Mouse (Mus musculus) CH12.LX (cell line): Measurements from ENCODE around the gene Rgs14. TPM values are rescaled to one million over a fixed set of nuclear protein-coding genes. Genes with fewer than 3 reads are reported as not detected.

Source experiments
- DNase-seq: peaks from one replicate; pipeline ENCODE4 v3.0.0-alpha.2; 2013; ENCODE audit errors: extremely low read depth
- H3K27ac ChIP-seq: 2 replicates; pipeline ENCODE4 v1.5.1; 2012; ENCODE audit warnings: low read depth, mild to moderate bottlenecking, control low read depth, moderate library complexity; ENCODE audit not compliant: insufficient read depth
- H3K27me3 ChIP-seq: replicated peaks from 2 replicates; pipeline ENCODE3; 2012; ENCODE audit warnings: inconsistent platforms
- H3K36me3 ChIP-seq, 2 experiments: replicated peaks in 1 of 2; 2 replicates each; pipeline versions ENCODE3 to v1.6.1; 2012; ENCODE audit warnings: inconsistent platforms in 1 of 2, low read length in 1 of 2, mild to moderate bottlenecking in 1 of 2, mixed read lengths in 1 of 2, moderate library complexity in 1 of 2; ENCODE audit not compliant: control insufficient read depth in 1 of 2, insufficient read depth in 1 of 2
- H3K4me1 ChIP-seq, 2 experiments: 2 replicates each; pipeline ENCODE4 v1.6.1; 2012; ENCODE audit warnings: inconsistent platforms in 1 of 2, moderate library complexity in 1 of 2; ENCODE audit not compliant: insufficient read depth in 2 of 2, control insufficient read depth in 1 of 2
- H3K4me2 ChIP-seq: 2 replicates; pipeline ENCODE4 v1.6.1; 2012; ENCODE audit warnings: low read depth, mild to moderate bottlenecking, control low read depth; ENCODE audit not compliant: poor library complexity, insufficient read depth, severe bottlenecking
- H3K4me3 ChIP-seq, 3 experiments: fragments of 150-350 bp in 1 of 3; sonication (generic) in 1 of 3; replicated peaks in 1 of 3; 2 replicates each; pipeline versions ENCODE3 to v1.5.1; 2011 to 2012; ENCODE audit warnings: low read depth in 2 of 3, low read length in 2 of 3, mild to moderate bottlenecking in 2 of 3, moderate library complexity in 2 of 3, control low read depth in 1 of 3, improper control_type of control experiment in 1 of 3, inconsistent platforms in 1 of 3, mixed read lengths in 1 of 3; ENCODE audit not compliant: poor library complexity in 1 of 3
- H3K79me2 ChIP-seq: replicated peaks from 2 replicates; pipeline ENCODE4 v1.6.1; 2012; ENCODE audit warnings: mild to moderate bottlenecking, moderate library complexity; ENCODE audit not compliant: control insufficient read depth, poor library complexity, insufficient read depth, severe bottlenecking; ENCODE audit errors: extremely low read depth
- H3K9ac ChIP-seq: 2 replicates; pipeline ENCODE4 v1.6.1; 2012; ENCODE audit warnings: low read depth, mild to moderate bottlenecking, control low read depth, moderate library complexity; ENCODE audit not compliant: insufficient read depth
- H3K9me3 ChIP-seq: replicated peaks from 2 replicates; pipeline ENCODE3; 2012; ENCODE audit warnings: low read length, inconsistent platforms, mixed read lengths
- CHD2 ChIP-seq: IDR thresholded peaks from 2 replicates; pipeline ENCODE4 v1.6.1; 2011; ENCODE audit warnings: low read length, improper control_type of control experiment
- EP300 ChIP-seq: IDR thresholded peaks from 2 replicates; pipeline ENCODE4 v1.6.1; 2011; ENCODE audit warnings: low read length, improper control_type of control experiment
- IRF4 ChIP-seq: IDR thresholded peaks from 2 replicates; pipeline ENCODE4 v1.6.1; 2014; ENCODE audit warnings: low read depth, mild to moderate bottlenecking, inconsistent platforms, low read length, improper control_type of control experiment
- JUND ChIP-seq: conservative IDR thresholded peaks from 2 replicates; pipeline ENCODE4 v1.6.1; 2011; ENCODE audit warnings: low read depth, low read length, improper control_type of control experiment
- MAX ChIP-seq: IDR thresholded peaks from 2 replicates; pipeline ENCODE4 v1.6.1; 2011; ENCODE audit warnings: low read length, improper control_type of control experiment
- MAZ ChIP-seq: IDR thresholded peaks from 2 replicates; pipeline ENCODE4 v1.6.1; 2012; ENCODE audit warnings: low read depth, mild to moderate bottlenecking, inconsistent platforms, low read length, improper control_type of control experiment, moderate library complexity
- MYC ChIP-seq: IDR thresholded peaks from 2 replicates; pipeline ENCODE4 v1.6.1; 2011; ENCODE audit warnings: low read depth, mild to moderate bottlenecking, improper control_type of control experiment, low read length
- NRF1 ChIP-seq: IDR thresholded peaks from 2 replicates; pipeline ENCODE4 v1.6.1; 2014; ENCODE audit warnings: low read depth, mild to moderate bottlenecking, inconsistent platforms, low read length, improper control_type of control experiment, moderate library complexity
- POLR2AphosphoS2 ChIP-seq: IDR thresholded peaks from 2 replicates; pipeline ENCODE4 v1.6.1; 2011; ENCODE audit warnings: low read depth, low read length, improper control_type of control experiment
- RCOR1 ChIP-seq: conservative IDR thresholded peaks from 2 replicates; pipeline ENCODE4 v1.6.1; 2012; ENCODE audit warnings: low read depth, mild to moderate bottlenecking, inconsistent platforms, low read length, improper control_type of control experiment
- SIN3A ChIP-seq: IDR thresholded peaks from 2 replicates; pipeline ENCODE4 v1.6.1; 2012; ENCODE audit warnings: low read length, improper control_type of control experiment, inconsistent platforms
- SMC3 ChIP-seq: IDR thresholded peaks from 2 replicates; pipeline ENCODE4 v1.6.1; 2011; ENCODE audit warnings: low read depth, low read length, improper control_type of control experiment
- TBP ChIP-seq: conservative IDR thresholded peaks from 2 replicates; pipeline ENCODE4 v1.6.1; 2011; ENCODE audit warnings: low read depth, low read length, improper control_type of control experiment
- TCF12 ChIP-seq: IDR thresholded peaks from 2 replicates; pipeline ENCODE4 v1.6.1; 2014; ENCODE audit warnings: low read depth, mild to moderate bottlenecking, inconsistent platforms, low read length, improper control_type of control experiment
- ZKSCAN1 ChIP-seq: IDR thresholded peaks from 2 replicates; pipeline ENCODE4 v1.6.1; 2012; ENCODE audit warnings: low read depth, inconsistent platforms, low read length, improper control_type of control experiment, borderline replicate concordance
- dilution Hi-C: fragments of 300-500 bp; cut with MboI; formaldehyde crosslinking; loops from 2 replicates; pipeline ENCODE4 v1.14.3; 2020; ENCODE audit warnings: low sequenced_read_pairs; ENCODE audit not compliant: extremely low pct_unique_long_range_greater_than_20kb, extremely low pct_ligation_motif_present
- in situ Hi-C: fragments of 300-500 bp; cut with MboI; formaldehyde crosslinking; loops from 3 replicates; pipeline ENCODE4 v1.14.3; 2019; ENCODE audit warnings: low sequenced_read_pairs, low pct_ligation_motif_present, low pct_unique_long_range_greater_than_20kb, mixed read lengths
- polyA plus RNA-seq: library from polyadenylated mRNA; unstranded; fragments of >175 nt; gene quantifications from 2 replicates; pipeline ENCODE4 v1.2.1, GENCODE M21; 2012; ENCODE audit warnings: low read depth; ENCODE audit not compliant: insufficient read length
- total RNA-seq, 2 experiments: library from RNA; depleted of rRNA; stranded (reverse); fragments of 300-350 nt in 1 of 2; fragments of >200 nt in 1 of 2; gene quantifications; 2 replicates each; pipeline ENCODE4 v1.2.3; 2012 to 2014

The Rgs14 gene
- total and polyA plus RNA-seq, 3 experiments, result 6.3 to 8.0 (median 7.6) TPM

DNA sequence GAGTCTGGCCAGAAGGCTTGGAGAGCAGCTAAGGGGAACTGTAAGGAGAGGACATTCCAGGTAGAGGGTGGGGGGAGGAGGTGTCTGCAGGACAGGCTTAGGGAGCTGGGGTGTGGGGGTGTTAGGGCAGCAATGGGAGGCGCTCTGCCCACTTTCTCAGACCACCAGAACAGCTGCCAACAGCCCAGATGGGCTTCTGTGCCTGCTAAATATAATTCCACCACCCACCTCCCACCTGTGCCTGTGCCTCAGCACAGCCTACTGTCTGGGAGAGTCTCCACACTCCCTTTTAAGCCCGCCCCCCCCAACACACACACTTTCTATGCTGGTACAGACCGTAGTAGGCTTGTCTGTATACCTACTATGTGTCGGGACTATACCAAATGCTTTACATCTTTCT, 12.3 kb downstream of the Rgs14 start:
- no peaks in the 10 kb centered on the region for H3K27me3 ChIP-seq
- peaks cover 2% of the 10 kb centered on the region for H3K9me3 ChIP-seq
- no peak overlapping the region for H3K4me2 ChIP-seq
- in situ Hi-C loops, result no loop called here
- peaks cover 43 to 87% of the 10 kb centered on the region in 2 experiments for H3K36me3 ChIP-seq
- dilution Hi-C loops, result no loop called here
- H3K27ac ChIP-seq, result no peak overlapping the region
- no peak for DNase-seq
- TF ChIP-seq ZKSCAN1 (peak; percentile 48), IRF4 (no peak)
- H3K9ac ChIP-seq, result no peak overlapping the region
- H3K4me1 ChIP-seq, result peaks cover 3 to 17% of the 10 kb centered on the region in 2 experiments; a peak in 2 of 4 replicates
- no peak overlapping the region for H3K4me3 ChIP-seq
- H3K79me2 ChIP-seq, result no peaks in the 10 kb centered on the region

DNA sequence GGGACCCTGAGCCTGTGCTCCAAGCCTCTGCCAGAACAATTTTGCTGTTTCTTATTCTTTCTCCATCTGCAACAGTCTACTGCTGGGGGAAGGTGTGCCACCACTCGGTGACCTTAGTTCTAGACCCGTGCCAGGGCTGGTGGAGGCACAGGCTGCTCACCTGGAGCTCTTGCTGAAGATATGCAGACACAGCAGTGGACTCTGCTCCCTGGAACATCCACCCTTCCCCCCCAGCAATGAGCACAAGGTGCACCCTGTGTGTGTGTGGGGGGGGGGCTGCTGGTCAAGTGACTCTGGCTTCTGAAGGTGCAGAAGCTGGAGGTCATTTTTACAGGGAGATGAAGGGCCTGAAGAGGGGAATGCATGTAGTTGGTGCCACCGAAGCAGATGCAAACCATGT, 21.1 kb downstream of the Rgs14 start:
- peaks cover 0 to 14% of the 10 kb centered on the region in 2 experiments for H3K36me3 ChIP-seq
- no peak for DNase-seq
- H3K4me3 ChIP-seq, result no peak overlapping the region
- TF ChIP-seq MYC, result no peak
- no peak for TF ChIP-seq JUND
- no peak for TF ChIP-seq MAZ
- no peak for TF ChIP-seq SIN3A
- TF ChIP-seq ZKSCAN1, result no peak
- TF ChIP-seq IRF4, result no peak
- no peak for TF ChIP-seq MAX
- TF ChIP-seq NRF1, result no peak
- TF ChIP-seq TBP, result no peak
- no peak for TF ChIP-seq POLR2AphosphoS2
- TF ChIP-seq SMC3, result no peak
- TF ChIP-seq TCF12, result no peak
- TF ChIP-seq RCOR1, result no peak
- TF ChIP-seq EP300, result no peak
- no peak for TF ChIP-seq CHD2
- TF ChIP-seq, all 38 proteins: peak for 0
- H3K9me3 ChIP-seq, result peaks cover 2% of the 10 kb centered on the region
- H3K4me2 ChIP-seq, result no peak overlapping the region
- dilution Hi-C loops, result no loop called here
- H3K27me3 ChIP-seq, result peaks cover 2% of the 10 kb centered on the region
- H3K79me2 ChIP-seq, result no peaks in the 10 kb centered on the region
- H3K27ac ChIP-seq, result no peak overlapping the region
- H3K4me1 ChIP-seq, result peaks cover 0 to 2% of the 10 kb centered on the region in 2 experiments; a peak in 1 of 4 replicates
- H3K9ac ChIP-seq, result no peak overlapping the region
- in situ Hi-C loops, result no loop called here
